Comparison of ENCODE assay signal across 26 mouse cellular contexts in genomic region chr9:50317299-50317698, GRCm38 (mm10).
"Had no signal": no experiment of that assay in that cellular context is flagged by ENCODE, and none has a peak within 500 bp of the region (broad histone marks: within the 10 kb centered on the region; RNA-seq: fewer than 3 reads in every experiment).

No protein-coding gene starts in this region.

- H3K4me1 ChIP-seq: heart, embryonic 10.5 days; heart, embryonic 12.5 days; limb, embryonic 12.5 days; liver, embryonic 13.5 days; liver, embryonic 15.5 days had no signal

- H3K4me3 ChIP-seq: heart, embryonic 10.5 days; heart, embryonic 12.5 days; hindbrain, embryonic 13.5 days; hindbrain, embryonic 15.5 days; kidney, embryonic 15.5 days; limb, embryonic 10.5 days; limb, embryonic 12.5 days; liver, embryonic 13.5 days; liver, embryonic 15.5 days had no signal

- H3K9ac ChIP-seq: heart, embryonic 12.5 days; hindbrain, embryonic 13.5 days; hindbrain, embryonic 15.5 days; kidney, embryonic 15.5 days; limb, embryonic 12.5 days; liver, embryonic 13.5 days; liver, embryonic 15.5 days; liver, postnatal 0 days had no signal

- H3K36me3 ChIP-seq: heart, embryonic 10.5 days; heart, embryonic 12.5 days; hindbrain, embryonic 13.5 days; hindbrain, embryonic 15.5 days; kidney, embryonic 15.5 days; limb, embryonic 10.5 days; limb, embryonic 12.5 days; liver, embryonic 13.5 days; liver, embryonic 15.5 days had no signal

- H3K27ac ChIP-seq: heart, embryonic 10.5 days; hindbrain, embryonic 13.5 days; hindbrain, embryonic 15.5 days; hindbrain, postnatal 0 days; kidney, embryonic 15.5 days; kidney, postnatal 0 days; limb, embryonic 10.5 days; limb, embryonic 12.5 days; liver, embryonic 13.5 days; liver, embryonic 15.5 days had no signal

- H3K4me2 ChIP-seq: heart, embryonic 12.5 days; hindbrain, embryonic 13.5 days; hindbrain, embryonic 15.5 days; kidney, embryonic 15.5 days; limb, embryonic 12.5 days; liver, embryonic 11.5 days; liver, embryonic 13.5 days; liver, embryonic 15.5 days had no signal

- H3K9me3 ChIP-seq: heart, embryonic 10.5 days; heart, embryonic 12.5 days; hindbrain, embryonic 13.5 days; hindbrain, embryonic 15.5 days; kidney, embryonic 15.5 days; limb, embryonic 10.5 days; limb, embryonic 12.5 days; liver, embryonic 13.5 days; liver, embryonic 15.5 days had no signal

- ATAC-seq: hindbrain, postnatal 0 days; intestine, embryonic 16.5 days; liver, postnatal 0 days had no signal

- DNase-seq: gastrocnemius, postnatal 14 days; gastrocnemius, postnatal 36 days; heart, adult 18-20 months; heart, postnatal 10 days; kidney, adult 11 months; kidney, adult 2 months; kidney, adult 9 months; kidney, postnatal 14 days; kidney, postnatal 36 days; layer of hippocampus, adult 9-11 months; layer of hippocampus, postnatal 36 days; liver; liver, embryonic 13.5 days; liver, postnatal 0 days had no signal

- H3K27me3 ChIP-seq: hindbrain, embryonic 13.5 days; hindbrain, embryonic 15.5 days; kidney, embryonic 15.5 days; limb, embryonic 12.5 days; liver, embryonic 13.5 days; liver, embryonic 15.5 days had no signal
